Mouse (Mus musculus): ENCODE results near the gene Pigp.

Gene Pigp

DNA sequence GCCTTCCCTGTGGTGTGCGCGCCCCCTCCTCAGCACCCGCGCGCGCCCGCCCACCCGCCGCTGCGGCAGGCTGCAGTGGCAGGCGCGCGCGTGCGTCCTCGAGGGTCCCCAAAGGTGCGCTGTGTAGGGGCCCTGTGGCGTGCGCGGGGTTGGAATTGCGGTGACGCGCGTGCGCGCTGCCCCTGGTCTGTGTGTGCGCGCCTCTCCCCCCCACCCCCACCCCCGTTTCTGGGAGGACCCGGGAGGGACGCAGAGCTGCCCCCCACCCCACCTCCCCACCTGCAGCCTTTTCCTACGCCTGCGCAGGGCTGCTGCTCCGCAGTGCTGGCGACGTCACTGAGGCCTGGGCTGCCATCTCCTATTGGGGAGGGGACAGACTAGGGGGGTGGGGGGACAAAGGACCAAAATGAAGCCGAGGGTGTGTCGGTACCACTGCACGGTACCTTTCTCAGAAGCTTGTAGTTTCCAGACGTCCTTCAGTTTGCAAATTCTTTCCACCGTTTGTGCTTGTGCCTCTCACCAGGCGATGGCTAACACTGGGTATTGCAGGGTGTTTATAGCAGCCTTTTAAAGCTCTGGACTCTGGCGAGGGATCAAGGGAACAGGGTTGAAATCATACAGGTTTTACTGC, at the start of gene Pigp:
Pigp (minus strand) TSS at position 542 of the 631 bp plus-strand sequence.
- peak; percentile 53 to 77 for DNase-seq

- DNase-seq = no peak
Observed at GRCm38 (mm10) chr16:94420498-94420897, 48.9 kb upstream of the Pigp start.

- no peak for DNase-seq
Observed at GRCm38 (mm10) chr16:94414151-94414550, 42.5 kb upstream of the Pigp start.

GRCm38 (mm10) chr16:94412760-94413159, 41.1 kb upstream of the Pigp start:
- DNase-seq = no peak

DNA sequence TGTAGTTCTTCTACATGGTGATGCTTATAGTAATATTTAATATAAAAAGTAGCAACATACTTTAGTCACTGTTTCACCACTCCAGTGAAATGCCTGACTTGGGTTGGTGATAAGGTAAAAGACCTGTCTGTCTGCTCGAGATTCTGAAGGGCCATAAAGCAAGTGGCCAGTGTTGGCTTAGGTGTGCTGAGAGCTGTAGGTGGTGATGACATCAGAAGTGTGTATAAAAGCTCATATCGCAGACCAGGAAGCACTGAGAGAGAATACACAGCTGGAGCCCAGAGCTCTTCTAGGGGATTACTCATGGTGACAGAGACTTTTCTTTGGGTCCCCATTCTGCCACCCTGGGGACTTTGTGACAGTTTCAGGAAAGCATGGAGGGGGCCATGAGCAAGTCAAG, 40.6 kb upstream of the Pigp start:
- no peak for DNase-seq

- DNase-seq = no peak
Observed at GRCm38 (mm10) chr16:94411287-94411686, 39.6 kb upstream of the Pigp start.

DNA sequence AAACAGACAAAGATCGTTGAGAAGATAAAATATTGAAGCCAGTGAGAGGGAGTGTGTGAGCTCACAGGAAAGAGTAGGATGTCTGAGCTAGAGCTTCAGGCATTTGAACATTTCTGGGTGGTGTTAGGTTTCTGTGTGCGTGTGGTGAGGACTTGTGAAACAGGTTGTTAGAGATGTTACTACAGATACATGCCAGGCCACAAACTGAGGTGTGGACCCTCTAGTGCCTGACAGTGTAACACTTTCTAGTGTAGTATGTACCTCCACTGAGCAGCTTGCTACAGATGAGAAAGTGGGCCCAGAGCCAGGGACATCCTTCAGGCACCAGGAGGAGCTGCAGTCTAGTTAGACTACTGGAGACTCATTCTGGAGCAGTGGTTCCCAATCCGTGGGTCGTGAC, 30.5 kb upstream of the Pigp start:
- peak in 1 of 2 experiments; percentile 20 for DNase-seq

DNA sequence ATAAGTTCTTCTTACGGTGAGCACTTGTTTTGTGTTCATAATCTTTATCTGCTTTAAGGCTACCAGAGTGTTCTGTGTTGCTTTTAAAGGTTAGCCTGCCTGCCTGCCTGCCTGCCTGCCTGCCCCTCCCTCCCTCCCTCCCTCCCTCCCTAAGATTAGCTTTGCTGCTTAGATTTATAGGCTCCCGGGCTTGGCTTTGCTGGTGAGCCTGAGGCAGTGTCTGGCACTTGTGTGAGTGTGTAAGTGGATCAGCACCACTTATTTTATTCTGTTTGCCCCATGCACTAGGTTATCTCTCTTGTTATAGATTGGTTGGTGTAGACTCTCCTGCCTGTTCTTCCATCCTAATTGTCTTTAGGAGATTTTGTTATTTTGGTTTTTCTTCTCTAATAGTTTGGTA, 30.0 kb upstream of the Pigp start:
- DNase-seq = no peak

DNA sequence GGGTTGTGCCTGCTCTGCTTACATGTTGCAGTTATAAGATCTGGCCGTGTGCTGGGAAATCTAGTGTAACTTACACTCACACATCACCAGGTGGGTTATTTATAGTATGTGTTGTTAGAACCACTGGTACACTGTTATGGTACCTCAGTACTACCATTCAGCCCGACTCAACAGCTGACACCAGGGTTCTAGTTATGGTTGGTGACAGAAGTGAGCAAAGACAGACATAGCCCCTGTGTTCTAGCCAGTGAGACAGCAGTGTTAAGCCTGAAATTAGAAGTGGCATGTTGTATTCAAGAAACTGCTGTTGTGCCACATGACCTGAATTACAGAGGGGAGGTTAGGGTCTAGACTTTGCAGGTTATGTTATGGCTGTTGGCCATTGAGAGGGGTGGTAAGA, 27.5 kb upstream of the Pigp start:
- DNase-seq = no peak

DNA sequence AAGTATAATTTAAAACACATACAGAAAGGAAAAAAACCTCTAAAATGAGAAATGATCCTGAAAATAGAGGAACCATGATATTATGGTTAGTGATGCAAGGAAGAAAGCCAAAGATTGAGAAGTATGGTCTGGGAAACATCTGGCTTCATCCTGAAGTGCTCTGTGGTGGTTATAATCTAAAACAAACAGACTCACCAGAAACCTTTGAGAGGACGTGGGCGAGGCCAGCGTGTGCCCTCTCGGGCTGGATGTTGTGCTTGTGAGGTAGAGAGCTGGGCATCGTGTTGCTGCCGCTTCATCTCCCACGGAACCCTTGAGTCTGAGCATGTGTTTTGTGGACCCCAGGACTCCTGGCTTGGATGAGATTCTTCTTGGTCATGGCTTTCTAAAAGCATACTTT, 25.0 kb upstream of the Pigp start:
- DNase-seq = no peak

GRCm38 (mm10) chr16:94395051-94395450, 23.4 kb upstream of the Pigp start:
- no peak for DNase-seq

- DNase-seq = no peak
Observed at GRCm38 (mm10) chr16:94392299-94392698, 20.7 kb upstream of the Pigp start.

DNA sequence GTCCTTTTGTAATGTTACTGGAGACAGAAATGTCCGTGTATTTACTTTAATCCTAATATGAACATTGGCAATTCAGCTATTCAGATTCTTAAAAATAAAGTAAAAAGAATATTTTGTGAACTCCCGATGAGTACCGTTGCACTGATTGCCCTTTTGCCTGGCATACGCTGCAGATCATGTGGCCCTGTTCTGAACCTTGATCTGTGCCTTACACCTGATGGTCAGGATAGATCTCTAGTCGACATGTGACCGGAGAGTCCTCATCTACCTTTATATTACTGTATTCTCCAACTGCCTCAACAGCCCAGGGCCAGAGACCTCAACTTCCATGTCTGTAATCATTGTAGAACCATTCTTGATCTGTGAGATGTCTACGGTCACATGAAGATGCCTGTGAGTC, 16.0 kb upstream of the Pigp start:
- peak; percentile 15 to 51 for DNase-seq

DNA sequence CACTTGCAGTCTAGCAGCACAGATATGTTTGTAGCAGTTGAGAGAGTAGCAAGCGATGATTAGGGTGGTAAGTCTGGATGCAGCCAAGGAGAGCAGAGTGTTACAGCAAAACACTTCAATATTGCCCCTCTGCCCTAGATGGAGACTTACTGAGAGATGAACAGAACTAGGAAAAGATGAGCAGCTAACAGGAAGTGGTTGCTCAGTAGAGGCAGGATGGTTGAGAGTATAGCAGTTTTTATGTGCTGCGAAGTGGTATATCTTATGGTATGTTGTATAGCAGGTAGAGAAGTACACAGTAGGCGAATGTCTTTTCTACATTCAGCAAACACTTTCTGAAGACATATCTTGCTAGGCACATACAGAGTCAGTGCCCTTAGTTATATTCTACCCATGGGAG, 11.6 kb upstream of the Pigp start:
- no peak for DNase-seq

DNA sequence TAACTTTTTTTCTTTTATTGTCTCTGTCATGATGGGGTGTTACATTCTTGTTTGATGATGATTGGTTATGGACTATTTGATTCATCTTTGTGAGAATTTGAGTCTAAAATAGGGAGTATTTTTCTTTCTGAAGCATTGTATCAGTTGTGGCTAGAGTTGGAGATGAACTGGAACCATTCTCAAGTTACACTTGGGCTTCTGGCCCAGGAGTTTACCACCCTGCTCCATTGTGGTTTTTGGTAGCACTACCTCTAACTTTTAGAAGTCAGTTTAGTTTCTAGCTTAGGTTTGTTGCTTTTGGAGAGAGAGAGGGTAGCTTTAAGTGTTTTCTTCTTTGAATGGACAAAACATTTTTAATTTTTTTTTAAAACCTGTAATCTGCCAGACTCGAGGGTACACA, 7.7 kb upstream of the Pigp start:
- DNase-seq = no peak

DNA sequence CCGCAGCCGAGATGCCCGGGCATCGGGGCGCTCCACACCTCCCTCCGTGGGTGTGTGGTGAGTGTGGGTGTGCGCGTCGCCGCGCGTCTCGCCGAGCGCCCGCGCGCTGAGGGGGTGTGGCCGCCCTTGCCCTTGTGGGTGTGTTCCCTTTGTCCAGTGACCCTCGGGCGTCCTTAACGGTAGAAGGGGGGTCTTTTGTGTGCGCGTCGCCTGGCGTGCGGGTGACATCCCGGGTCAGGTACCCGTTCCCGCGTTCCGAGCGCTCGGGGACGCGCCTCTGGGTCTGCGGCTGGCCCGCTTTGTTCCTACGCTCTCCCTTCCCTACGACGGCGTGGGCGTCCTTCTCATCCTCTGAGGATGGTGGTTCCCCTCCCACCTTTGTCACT, 734 bp downstream of the Pigp start:
- DNase-seq = peak; percentile 74 to 84

DNA sequence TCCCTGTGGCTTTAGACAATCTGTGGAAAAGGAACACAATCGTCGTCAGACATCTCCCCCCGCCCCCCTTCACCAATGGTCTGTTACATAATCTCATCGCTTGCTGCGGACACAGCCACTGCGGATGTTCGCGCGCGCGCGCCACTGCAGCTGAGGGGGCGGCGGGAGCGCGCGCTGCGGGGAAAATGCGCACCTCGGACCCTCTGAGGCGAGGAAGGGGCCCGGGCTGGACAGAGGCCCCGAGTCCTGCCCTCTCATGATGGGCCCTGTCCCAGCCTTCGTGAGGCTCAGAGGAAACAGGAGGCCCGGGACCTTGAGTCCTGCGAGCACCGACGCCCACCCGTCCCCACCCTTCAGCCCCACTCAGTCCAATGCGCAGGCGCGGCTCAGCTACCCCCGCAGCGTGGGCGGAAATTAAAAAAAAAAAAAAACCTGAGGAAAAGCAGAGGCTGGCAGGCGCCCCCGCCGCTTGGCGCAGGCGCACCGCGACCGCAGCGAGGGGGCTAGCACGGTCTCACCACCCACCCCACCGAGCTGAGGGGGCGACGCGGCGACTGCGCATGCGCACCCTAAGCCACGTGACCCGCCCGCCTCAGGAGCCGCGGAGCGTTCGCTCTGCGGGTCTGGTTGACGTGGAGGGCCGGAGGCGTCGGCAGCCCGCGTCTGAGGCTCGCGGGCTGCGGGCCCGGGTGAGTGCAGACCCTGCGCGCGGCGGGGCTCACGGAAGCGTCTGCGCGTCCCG, 1.3 kb downstream of the Pigp start, which contains the start of gene Ttc3:
Ttc3 (plus strand) TSS at position 446 of the 742 bp plus-strand sequence.
- peak; percentile 89 to 95 for DNase-seq

GRCm38 (mm10) chr16:94369596-94370172, 2.0 kb downstream of the Pigp start:
- no peak for DNase-seq

DNA sequence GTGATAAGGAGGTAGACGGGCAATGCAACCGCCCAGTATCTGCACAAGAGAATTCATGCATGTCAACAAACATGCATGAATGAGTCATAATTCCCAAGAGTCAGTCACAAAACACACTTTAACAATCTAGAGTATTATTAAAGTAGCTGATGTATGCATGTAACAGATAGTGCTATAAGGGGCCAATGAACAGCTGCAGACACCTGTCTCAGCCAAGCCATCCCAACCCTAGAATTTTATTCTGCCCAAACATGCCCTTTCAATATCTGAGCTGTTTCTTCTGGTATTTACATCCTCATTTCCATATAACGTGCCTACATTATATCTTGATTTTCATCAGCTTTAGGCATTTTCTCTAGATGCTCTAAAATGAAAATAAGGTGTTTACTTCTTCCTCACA, 6.2 kb downstream of the Pigp start:
- DNase-seq = no peak

DNA sequence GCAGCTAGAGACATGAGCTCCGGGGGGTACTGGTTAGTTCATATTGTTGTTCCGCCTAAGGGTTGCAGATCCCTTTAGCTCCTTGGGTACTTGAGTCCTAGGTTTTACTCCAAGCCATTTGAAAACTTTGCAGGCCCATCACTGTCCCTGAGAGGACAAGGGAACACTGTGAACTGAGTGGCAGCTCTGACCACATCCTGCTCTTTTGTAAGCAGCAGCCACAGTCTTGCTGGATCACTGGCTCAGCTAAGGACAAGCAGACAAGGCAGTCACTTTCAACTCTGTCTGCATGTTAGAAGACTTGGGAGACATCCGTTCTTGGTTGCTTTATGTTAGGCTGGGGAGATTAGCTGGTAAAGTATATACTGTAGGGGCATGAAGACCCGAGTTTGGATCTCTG, 7.8 kb downstream of the Pigp start:
- DNase-seq = no peak

DNA sequence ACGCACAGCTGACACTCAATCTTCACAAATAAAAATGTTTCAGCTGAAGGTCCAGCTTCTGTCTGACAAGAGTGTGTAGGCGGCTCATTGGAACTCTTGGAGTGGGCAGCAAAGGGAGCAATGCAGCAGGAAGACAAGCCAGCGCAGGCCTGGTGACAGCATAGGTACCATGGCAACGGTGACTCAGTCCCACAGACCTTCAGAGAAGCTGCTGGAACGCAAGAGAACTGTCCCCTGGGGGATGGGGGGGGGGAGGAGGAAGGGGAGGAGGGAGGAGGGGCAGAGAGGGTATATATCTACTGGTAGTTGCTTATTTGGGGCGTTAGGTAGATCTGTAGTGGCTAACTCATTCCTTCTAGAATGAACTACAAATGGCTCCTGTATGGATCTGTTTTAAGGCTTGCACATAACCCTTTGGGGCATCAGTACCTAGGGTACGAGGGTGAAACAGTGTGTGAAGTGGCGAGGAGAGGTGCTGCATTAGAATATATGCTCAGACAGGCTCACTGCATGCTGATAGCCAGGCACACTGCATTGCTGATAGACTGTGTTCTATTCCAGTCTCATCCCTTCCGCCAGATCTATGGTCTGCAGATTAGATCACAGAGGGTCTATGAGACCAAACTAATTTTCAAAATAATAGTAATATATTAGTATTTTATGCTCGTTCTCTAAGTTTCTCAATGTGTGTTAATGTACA, 9.3 kb downstream of the Pigp start:
- DNase-seq = peak in 1 of 2 experiments; percentile 19

DNA sequence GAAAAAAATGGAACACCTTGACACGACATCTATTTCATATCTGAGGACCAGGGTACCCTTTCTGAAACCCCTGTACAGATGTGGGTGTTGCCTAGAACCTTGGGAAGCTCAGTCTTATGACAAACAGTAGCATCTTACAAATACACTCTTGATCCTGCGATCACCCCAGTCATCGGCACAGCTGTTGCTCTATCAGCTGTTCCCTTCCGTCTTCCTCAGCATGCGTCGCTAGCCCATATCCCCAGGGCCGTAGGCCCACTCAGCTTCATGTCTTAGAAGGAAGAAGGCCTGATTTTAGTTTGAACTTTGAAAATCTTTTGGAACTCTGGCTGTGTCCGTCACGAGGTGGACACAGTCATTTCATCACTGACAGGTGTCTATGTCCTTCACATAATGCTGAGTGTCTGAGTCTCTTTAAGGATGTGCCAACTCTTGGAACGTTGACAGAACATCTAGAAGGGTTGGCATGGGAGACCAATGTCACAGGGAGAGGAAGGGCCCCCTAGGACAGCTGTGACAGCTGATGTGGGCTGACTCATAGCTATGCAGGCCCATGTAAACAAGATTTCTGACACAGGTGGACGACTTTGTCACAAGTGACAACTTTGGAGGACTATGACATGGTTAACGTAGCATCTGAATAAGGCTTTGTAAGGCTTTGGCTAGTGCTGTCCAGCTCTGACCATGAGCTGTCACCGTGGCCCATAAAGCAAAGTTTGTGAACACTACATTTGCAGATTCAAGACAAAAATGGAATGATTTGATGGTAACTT, 10.9 kb downstream of the Pigp start:
- no peak for DNase-seq

DNA sequence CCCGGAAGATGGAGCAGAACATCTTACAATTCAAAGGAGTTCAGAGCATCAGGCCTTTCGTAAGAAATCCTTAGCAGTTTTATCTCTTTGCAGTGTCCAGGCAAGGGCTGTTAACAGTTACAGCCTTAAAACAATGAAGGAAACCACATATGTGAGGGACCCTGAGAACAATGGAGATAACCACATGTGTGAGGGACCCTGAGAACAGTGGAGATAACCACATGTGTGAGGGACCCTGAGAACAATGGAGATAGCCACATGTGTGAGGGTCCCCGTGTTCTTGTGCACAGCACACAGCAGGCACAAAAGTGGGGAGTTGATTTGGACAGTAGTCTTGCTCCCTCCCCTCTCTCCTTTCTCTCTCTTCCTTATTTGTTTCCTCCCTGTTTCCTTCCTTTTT, 13.6 kb downstream of the Pigp start:
- no peak for DNase-seq
